Mouse (Mus musculus) hindbrain, embryonic 14.5 days (tissue): ENCODE data around the gene Trpm1. TPM values are rescaled to one million over a fixed set of nuclear protein-coding genes. Genes with fewer than 3 reads are reported as not detected.

Experiments
- ATAC-seq: fragments of 200-750 bp; cut with Nextera tagmentation; 2 replicates; pipeline ENCODE4 v1.8.0; 2017; ENCODE audit warnings: moderate number of reproducible peaks, mild to moderate bottlenecking, moderate TSS enrichment, moderate library complexity; ENCODE audit not compliant: low FRiP score
- DNase-seq: peaks from one replicate; pipeline ENCODE4 v3.0.0-alpha.2; 2015; ENCODE audit warnings: low spot score
- H3K27ac ChIP-seq: fragments of 300-500 bp; sonication (generic); 2 replicates; pipeline ENCODE4 v1.5.1; 2014; ENCODE audit warnings: mild to moderate bottlenecking, moderate library complexity
- H3K27me3 ChIP-seq: fragments of 300-500 bp; sonication (generic); 2 replicates; pipeline ENCODE4 v1.6.1; 2014; ENCODE audit warnings: mild to moderate bottlenecking, low read length, mixed read lengths; ENCODE audit not compliant: control insufficient read depth, insufficient read depth
- H3K36me3 ChIP-seq: fragments of 300-500 bp; sonication (generic); replicated peaks from 2 replicates; pipeline ENCODE4 v1.6.1; 2014; ENCODE audit not compliant: control insufficient read depth, insufficient read depth
- H3K4me1 ChIP-seq: fragments of 300-500 bp; sonication (generic); replicated peaks from 2 replicates; pipeline ENCODE4 v1.6.1; 2014; ENCODE audit warnings: antibody characterized with exemption, low read length, mixed read lengths; ENCODE audit not compliant: control insufficient read depth, insufficient read depth
- H3K4me2 ChIP-seq: fragments of 300-500 bp; sonication (generic); replicated peaks from 2 replicates; pipeline ENCODE4 v1.6.1; 2014; ENCODE audit warnings: mild to moderate bottlenecking, moderate library complexity
- H3K4me3 ChIP-seq: fragments of 300-500 bp; sonication (generic); replicated peaks from 2 replicates; pipeline ENCODE4 v1.5.1; 2014; ENCODE audit warnings: mild to moderate bottlenecking, low read length
- H3K9ac ChIP-seq: fragments of 300-500 bp; sonication (generic); 2 replicates; pipeline ENCODE4 v1.6.1; 2014
- H3K9me3 ChIP-seq: fragments of 300-500 bp; sonication (generic); 2 replicates; pipeline ENCODE4 v1.6.1; 2016; ENCODE audit warnings: low read length; ENCODE audit not compliant: control insufficient read depth
- WGBS: fragments of 180-500 bp; shearing (Covaris S2); extraction: QIAGEN DNeasy Blood & Tissue Kit; methylation state at CpG from one replicate; pipeline ENCODE4 v1.1.7; 2014; 5-methylcytosine and 5-hydroxymethylcytosine counted together
- polyA plus RNA-seq: library from polyadenylated mRNA; unstranded; fragments of >200 nt; fragmentation: Nextera tagmentation; extraction: Ambion mirVana; gene quantifications from 2 replicates; pipeline ENCODE4 v1.2.1, GENCODE M21; 2014

The Trpm1 gene
- polyA plus RNA-seq, 1 experiment from 2014 or later: 0.12 TPM

DNA sequence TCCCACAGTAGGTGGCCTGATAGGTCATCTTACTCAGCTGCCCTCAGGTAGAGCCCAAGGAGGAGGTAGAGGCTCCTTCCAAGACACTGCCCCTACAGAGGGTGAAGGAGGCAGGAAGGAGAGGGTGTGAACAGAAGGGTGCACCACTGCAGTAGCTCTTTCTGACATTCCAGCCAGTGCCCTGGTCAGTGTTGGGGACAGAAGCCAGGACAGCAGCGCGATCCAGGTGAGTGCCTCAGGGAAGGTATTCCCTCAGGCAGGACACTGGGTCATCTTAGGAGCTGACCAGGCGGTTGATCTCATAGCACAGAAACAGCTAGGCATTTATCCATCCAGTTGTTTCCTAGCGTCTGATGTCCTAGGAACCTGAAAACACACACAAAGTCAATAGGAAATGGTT is 1.6 kb downstream of the Trpm1 start:
- Histone ChIP-seq H3K36me3 (no peaks in the 10 kb centered on the region), H3K27me3 (no peaks in the 10 kb centered on the region), H3K4me2 (peak overlapping the region; percentile 44), H3K27ac (no peak overlapping the region), H3K4me1 (peaks cover 15% of the 10 kb centered on the region), H3K9ac (no peak overlapping the region; the same call in 1 of the 2 replicates), H3K4me3 (no peak overlapping the region; the same call in 1 of the 2 replicates), H3K9me3 (no peaks in the 10 kb centered on the region)
- 0 out of 2 replicates have a peak, but pooled peaks have one; percentile 14 for ATAC-seq
- WGBS: 70% methylated on average over 4 of the region's 4 CpGs
- no peak for DNase-seq

DNA sequence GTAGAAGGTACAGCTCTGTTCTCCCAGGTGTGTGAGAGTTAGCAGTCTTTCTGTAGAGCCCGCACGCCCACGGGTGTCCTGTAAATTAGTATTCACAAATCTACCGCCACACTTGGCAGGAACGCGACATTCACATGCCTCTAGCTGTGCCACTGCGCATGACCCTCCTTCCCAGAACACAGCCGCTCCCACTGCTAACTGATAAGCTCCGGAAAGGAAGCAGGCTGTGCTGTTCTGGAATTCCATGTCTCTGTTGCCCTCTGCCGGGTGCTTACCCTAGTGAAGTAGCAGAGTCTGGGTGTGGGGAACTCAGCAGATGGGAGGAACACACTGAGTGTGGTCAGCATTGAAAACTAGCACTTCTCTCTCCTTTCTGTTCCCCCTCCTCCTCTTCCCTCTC is 2.1 kb downstream of the Trpm1 start:
- peak overlapping the region; percentile 44 for H3K4me2 ChIP-seq
- no peaks in the 10 kb centered on the region for H3K27me3 ChIP-seq
- H3K27ac ChIP-seq: no peak overlapping the region
- DNase-seq: peak; percentile 75
- WGBS: 16% methylated on average over 10 of the region's 10 CpGs
- peaks cover 15% of the 10 kb centered on the region for H3K4me1 ChIP-seq
- no peaks in the 10 kb centered on the region for H3K36me3 ChIP-seq
- H3K9me3 ChIP-seq: no peaks in the 10 kb centered on the region
- peak; percentile 84 for ATAC-seq
- no peak overlapping the region; the same call in 1 of the 2 replicates for H3K9ac ChIP-seq
- H3K4me3 ChIP-seq: no peak overlapping the region; the same call in 1 of the 2 replicates

DNA sequence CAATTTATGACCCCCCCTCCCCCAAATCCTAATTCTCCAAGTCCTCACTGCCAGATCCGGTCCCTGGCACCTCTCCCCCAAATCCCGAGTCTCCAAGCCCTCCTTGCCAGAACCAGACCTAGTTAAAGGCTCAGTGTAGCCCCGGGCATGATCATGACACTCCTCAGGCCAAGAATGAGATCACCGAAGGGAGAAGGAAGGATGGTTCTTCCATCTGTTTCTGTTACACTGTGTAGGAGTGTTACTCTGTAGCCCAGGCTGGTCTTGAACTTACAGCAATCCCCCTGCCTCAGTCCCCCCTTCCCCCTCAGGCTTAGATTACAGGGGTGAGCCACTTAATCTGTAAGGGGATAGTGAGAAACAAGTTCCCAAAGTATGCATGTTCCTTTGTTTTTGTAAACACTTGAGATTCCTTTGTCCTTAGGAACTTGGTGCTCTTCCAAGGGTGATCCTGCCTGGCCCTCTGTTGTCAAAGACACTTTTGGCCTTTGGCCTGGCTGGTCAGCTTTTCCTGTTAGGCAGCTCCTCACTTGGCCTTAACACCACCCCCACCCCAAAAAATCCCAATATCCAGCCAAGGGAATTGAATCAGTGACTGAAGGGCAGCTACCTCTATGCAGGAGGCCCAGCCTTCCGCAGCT is 2.8 kb downstream of the Trpm1 start:
- H3K4me2 ChIP-seq: no peak overlapping the region
- peaks cover 15% of the 10 kb centered on the region for H3K4me1 ChIP-seq
- H3K36me3 ChIP-seq: no peaks in the 10 kb centered on the region
- no peaks in the 10 kb centered on the region for H3K27me3 ChIP-seq
- no peak overlapping the region for H3K9ac ChIP-seq
- H3K27ac ChIP-seq: no peak overlapping the region
- H3K9me3 ChIP-seq: no peaks in the 10 kb centered on the region
- H3K4me3 ChIP-seq: no peak overlapping the region
- ATAC-seq: no peak
- 78% methylated on average over 5 of the region's 5 CpGs for WGBS
- DNase-seq: no peak

DNA sequence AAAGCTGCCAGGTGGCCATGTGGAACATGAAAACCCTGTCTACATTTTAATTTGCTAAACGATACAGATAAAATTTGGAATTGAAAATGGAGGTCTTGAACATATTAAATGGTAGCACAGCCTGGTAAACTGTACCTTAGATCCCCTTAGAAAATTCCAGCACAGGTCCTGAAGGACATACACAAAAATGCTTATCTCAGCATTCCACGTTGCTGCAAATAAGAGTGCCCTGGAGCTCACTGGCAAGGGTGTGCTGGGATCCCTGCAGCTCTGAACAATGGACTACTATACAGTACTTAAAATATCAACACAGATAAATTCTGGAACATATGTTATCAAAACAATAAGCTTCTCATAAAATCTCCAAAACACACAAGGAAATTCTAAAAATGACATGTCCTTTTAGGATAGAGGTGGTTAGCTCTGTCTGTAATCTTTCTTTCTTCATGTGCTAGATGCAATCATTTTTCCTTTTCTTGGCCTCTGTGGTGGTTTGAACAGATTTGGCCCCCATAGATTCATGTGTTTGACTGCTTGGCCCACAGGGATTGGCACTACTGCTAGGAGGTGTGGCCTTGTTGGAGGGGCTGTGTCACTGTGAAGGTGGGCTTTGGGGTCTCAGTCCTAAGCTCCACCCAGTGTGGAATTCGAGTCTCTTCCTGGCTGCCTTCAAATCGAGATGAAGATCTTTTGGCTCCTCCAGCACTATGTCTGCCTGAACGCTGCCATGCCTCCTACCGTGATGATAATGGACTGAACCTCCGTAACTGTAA is 3.5 kb downstream of the Trpm1 start:
- no peak for DNase-seq
- no peak overlapping the region for H3K4me3 ChIP-seq
- peaks cover 15% of the 10 kb centered on the region for H3K4me1 ChIP-seq
- ATAC-seq: no peak
- H3K27ac ChIP-seq: no peak overlapping the region
- no peaks in the 10 kb centered on the region for H3K9me3 ChIP-seq
- no peaks in the 10 kb centered on the region for H3K27me3 ChIP-seq
- 67% methylated on average over 7 of the region's 7 CpGs for WGBS
- no peak overlapping the region for H3K4me2 ChIP-seq
- no peaks in the 10 kb centered on the region for H3K36me3 ChIP-seq
- H3K9ac ChIP-seq: no peak overlapping the region

DNA sequence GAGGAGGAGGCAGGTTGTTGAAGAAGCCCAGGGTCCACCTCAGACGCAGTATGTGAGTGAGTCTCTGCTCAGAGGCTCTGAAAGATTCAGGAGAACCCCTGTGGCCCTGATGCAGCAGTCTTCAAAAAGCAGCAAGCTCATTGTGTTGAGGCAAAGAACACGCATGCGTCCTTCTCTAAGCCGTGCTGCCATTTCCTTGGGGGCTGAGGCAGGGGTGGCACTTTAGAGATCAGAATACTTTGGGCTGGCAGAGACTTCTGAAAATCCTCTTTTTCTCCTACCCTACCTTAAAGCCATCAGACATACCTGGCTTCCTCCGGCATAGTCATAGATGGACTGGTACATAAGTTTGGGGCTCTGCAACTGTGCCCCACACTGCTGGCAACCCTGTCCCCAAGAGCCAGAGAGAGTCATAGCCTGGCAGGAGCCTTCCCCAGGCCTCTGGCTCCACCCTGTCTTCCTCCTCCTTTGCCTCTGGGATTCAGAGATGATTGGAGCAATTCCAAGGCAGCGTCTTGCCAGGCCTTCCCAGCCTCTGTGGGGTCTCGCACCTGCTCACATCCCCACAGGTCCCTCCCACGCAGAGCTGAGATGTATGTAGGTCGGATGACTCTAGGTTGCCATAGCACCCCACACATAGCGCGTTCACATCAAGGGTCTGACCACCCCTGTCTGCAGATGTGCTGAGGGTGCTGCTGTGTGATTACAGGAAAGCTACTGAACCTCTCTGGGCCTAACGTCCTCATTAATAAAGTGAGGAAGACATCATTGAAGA is 4.8 kb downstream of the Trpm1 start:
- Histone ChIP-seq H3K4me1 (peaks cover 19% of the 10 kb centered on the region), H3K9me3 (no peaks in the 10 kb centered on the region), H3K27ac (no peak overlapping the region), H3K4me2 (no peak overlapping the region), H3K4me3 (no peak overlapping the region), H3K36me3 (no peaks in the 10 kb centered on the region), H3K27me3 (no peaks in the 10 kb centered on the region), H3K9ac (no peak overlapping the region)
- ATAC-seq (no peak), DNase-seq (no peak)
- WGBS: 67% methylated on average over 12 of the region's 12 CpGs

DNA sequence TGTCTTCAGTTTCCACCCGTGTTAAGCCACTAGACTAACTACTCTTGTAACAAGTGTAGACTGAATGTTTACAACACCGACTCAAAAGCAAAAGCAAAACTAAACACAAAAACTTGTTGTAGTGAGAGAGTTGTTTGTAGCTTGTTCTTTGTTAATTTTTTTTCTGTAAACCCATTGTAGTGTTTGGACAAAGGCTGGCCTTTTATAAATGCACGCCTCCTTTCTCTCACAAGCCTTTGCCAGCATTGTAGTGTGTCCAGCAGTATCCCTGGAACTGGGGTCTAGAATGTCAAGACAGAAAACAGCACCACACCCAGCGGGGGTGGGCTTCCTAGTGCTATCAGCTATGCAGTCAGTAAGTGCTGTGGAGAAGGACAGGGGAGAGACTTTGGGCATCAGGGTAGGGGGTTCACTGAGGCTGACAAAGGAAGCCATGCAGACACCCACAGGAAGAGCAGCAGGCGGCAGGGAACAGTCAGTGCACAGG is 5.5 kb downstream of the Trpm1 start:
- H3K9ac ChIP-seq: no peak overlapping the region
- 31% methylated on average over 5 of the region's 5 CpGs for WGBS
- DNase-seq (no peak), ATAC-seq (no peak)
- no peaks in the 10 kb centered on the region for H3K27me3 ChIP-seq
- H3K27ac ChIP-seq: no peak overlapping the region
- H3K36me3 ChIP-seq: no peaks in the 10 kb centered on the region
- no peak overlapping the region for H3K4me3 ChIP-seq
- peaks cover 19% of the 10 kb centered on the region for H3K4me1 ChIP-seq
- no peaks in the 10 kb centered on the region for H3K9me3 ChIP-seq
- H3K4me2 ChIP-seq: no peak overlapping the region

DNA sequence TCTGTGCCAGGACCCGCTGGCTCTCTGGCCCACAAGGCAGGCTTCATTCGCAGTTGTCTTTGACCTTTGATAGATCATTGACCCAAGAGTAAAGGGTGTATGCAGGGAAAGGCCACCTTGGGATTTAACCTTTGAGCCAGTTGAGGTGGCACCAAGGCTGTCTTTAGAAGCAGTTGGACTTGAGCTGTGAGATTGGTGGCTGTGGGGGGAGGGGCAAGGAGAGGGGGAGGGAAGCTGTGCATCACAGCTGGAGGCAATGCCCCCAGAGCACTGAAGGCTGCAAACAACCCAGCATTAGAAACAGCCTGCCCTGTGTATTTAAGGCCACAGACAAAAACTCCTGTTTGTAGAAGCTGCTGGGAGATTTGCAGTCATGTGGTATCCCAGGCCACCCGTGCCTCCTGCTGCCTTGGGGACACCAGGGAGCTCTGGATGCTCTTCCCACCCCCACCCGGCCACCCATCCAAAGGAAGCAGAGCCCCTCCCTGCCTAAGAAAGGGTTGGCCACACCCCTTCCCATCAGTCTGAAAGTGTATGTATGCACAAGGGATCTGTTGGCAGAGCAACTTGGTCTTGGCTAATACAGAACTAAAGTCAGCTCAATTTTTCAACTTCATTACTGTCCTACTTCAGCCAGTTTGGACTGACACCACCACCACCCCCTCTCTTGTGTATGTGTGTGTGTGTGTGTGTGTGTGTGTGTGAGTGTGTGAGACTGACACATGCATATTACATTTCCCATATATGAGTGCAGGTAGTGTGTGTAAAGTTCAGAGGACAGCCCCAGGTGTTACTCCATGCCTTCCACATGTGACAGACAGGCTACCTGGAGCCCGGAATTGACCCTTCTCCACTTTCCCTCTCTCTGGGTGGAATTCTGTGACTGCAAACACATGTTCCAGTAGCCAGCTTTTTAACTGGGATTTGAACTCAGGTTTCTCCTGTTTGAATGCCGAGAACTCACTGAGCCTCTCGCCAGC is 6.3 kb downstream of the Trpm1 start:
- Histone ChIP-seq H3K36me3 (no peaks in the 10 kb centered on the region), H3K4me3 (no peak overlapping the region), H3K9me3 (no peaks in the 10 kb centered on the region), H3K4me2 (no peak overlapping the region), H3K4me1 (peaks cover 19% of the 10 kb centered on the region), H3K27ac (no peak overlapping the region), H3K27me3 (no peaks in the 10 kb centered on the region), H3K9ac (no peak overlapping the region)
- ATAC-seq: peak; percentile 35; the same call in 1 of the 2 replicates
- 53% methylated on average over 7 of the region's 7 CpGs for WGBS
- no peak for DNase-seq

DNA sequence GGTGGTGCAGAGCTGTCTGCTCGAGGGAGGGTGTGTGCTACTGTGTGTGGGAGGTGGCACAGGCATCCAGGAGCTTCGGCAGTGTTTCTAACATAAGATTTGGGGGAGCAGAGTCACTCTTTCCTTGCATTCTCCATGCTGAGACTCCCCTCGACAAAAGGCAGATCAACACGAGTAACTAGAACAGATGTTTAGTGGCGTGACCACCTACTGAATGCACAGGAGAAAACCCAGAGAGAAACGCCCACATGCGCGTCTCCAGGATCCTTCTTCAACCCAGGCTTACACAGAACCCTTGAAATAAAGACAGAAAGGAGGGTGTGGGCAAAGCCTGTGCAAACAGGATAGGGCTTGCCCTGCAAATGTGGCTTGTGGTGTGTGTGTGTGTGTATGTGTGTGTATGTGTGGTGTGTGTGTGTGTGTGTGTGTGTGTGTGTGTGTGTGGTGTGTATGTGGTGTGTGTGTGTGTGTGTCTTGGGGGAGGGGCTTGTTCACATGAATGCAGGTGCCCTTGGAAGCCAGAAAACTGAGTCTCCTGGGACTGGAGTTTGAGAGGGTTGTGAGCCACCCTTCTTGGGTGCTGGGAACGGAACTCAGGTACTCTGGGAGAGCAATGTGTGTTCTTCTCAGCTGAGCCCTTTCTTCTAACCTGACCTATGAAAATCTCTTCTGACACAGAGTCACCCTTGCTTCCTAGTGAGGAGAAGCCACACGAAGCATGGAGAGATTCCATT is 7.3 kb downstream of the Trpm1 start:
- no peaks in the 10 kb centered on the region for H3K36me3 ChIP-seq
- no peak for ATAC-seq
- DNase-seq: no peak
- H3K4me3 ChIP-seq: no peak overlapping the region
- no peak overlapping the region for H3K27ac ChIP-seq
- 68% methylated on average over 10 of the region's 10 CpGs for WGBS
- H3K27me3 ChIP-seq: no peaks in the 10 kb centered on the region
- no peak overlapping the region for H3K9ac ChIP-seq
- H3K4me2 ChIP-seq: no peak overlapping the region
- H3K9me3 ChIP-seq: no peaks in the 10 kb centered on the region
- peaks cover 13% of the 10 kb centered on the region; the same call in 1 of the 2 replicates for H3K4me1 ChIP-seq
